Mouse (Mus musculus) ES-E14 (cell line): Measurements from ENCODE around the gene Bcar3.

Experiments used
- CHD2 ChIP-seq: IDR thresholded peaks from 2 replicates; pipeline ENCODE4 v1.6.1; 2014; ENCODE audit warnings: mild to moderate bottlenecking, low read depth, low read length, inconsistent platforms
- ZNF384 ChIP-seq: IDR thresholded peaks from 2 replicates; pipeline ENCODE4 v1.6.1; 2012; ENCODE audit warnings: low read depth, low read length, inconsistent platforms

- no peak for TF ChIP-seq CHD2
- no peak for TF ChIP-seq ZNF384
Observed at GRCm38 (mm10) chr3:122312078-122312477, 18.1 kb downstream of the Bcar3 start.
